Comparison of ENCODE assay signal across 20 mouse cellular contexts in genomic region chr2:173158390-173159055, GRCm38 (mm10). TPM values are rescaled to one million over a fixed set of nuclear protein-coding genes. Genes with fewer than 3 reads are reported as not detected.
DNase-seq lines count a peak whose midpoint lies in the region; ATAC-seq and TF ChIP-seq lines count a peak whose summit lies in the region.
"Had no signal": no experiment of that assay in that cellular context is flagged by ENCODE, and none has a peak within 500 bp of the region (broad histone marks: within the 10 kb centered on the region; RNA-seq: fewer than 3 reads in every experiment).

No protein-coding gene starts in this region.

- ATAC-seq in intestine, embryonic 16.5 days: no peak
- ATAC-seq in intestine, embryonic 15.5 days: no peak
- ATAC-seq in liver, embryonic 12.5 days: no peak
- peak; percentile 12 for ATAC-seq in intestine, postnatal 0 days

- WGBS in intestine, embryonic 16.5 days: 88% methylated on average over 19 of the region's 19 CpGs
- WGBS in intestine, embryonic 15.5 days: 87% methylated on average over 19 of the region's 19 CpGs
- 45% methylated on average over 19 of the region's 19 CpGs for WGBS in liver, adult 2 months
- 75% methylated on average over 19 of the region's 19 CpGs for WGBS in liver, embryonic 12.5 days (ENCODE audit: insufficient replicate concordance)
- WGBS in intestine, postnatal 0 days: 85% methylated on average over 19 of the region's 19 CpGs

- H3K4me3 ChIP-seq in intestine, embryonic 16.5 days (ENCODE audit: low read length): no peak overlapping the region
- H3K4me3 ChIP-seq in intestine, embryonic 15.5 days (replicated peaks): no peak overlapping the region
- H3K4me3 ChIP-seq in liver, adult 2 months (ENCODE audit: insufficient read depth, low read depth, low read length): peak overlapping the region; percentile 51
- H3K4me3 ChIP-seq in liver, embryonic 12.5 days: no peak overlapping the region
- H3K4me3 ChIP-seq in intestine, postnatal 0 days (ENCODE audit: low read depth, low read length): 0 out of 2 replicates have a peak overlapping the region, but pooled peaks have one; percentile 1
- H3K4me3 ChIP-seq: embryonic facial prominence, embryonic 15.5 days; erythroblast, embryonic 14.5 days; forebrain, embryonic 10.5 days; heart, adult 2 months; heart, embryonic 15.5 days; hindbrain, embryonic 13.5 days had no signal

- no peak overlapping the region for H3K9ac ChIP-seq in intestine, embryonic 16.5 days (ENCODE audit: low read depth, low read length)
- no peak overlapping the region for H3K9ac ChIP-seq in intestine, embryonic 15.5 days
- peak overlapping the region; percentile 39 for H3K9ac ChIP-seq in liver, adult 2 months (ENCODE audit: low read depth, low read length)
- no peak overlapping the region for H3K9ac ChIP-seq in liver, embryonic 12.5 days
- H3K9ac ChIP-seq in intestine, postnatal 0 days (ENCODE audit: low read depth, low read length): peak overlapping the region; percentile 26; the same call in 1 of the 2 replicates
- H3K9ac ChIP-seq: embryonic facial prominence, embryonic 15.5 days; heart, embryonic 15.5 days; hindbrain, embryonic 13.5 days had no signal

- H3K9me3 ChIP-seq in intestine, embryonic 16.5 days (ENCODE audit: control insufficient read depth, low read length): no peaks in the 10 kb centered on the region
- no peaks in the 10 kb centered on the region for H3K9me3 ChIP-seq in intestine, embryonic 15.5 days
- no peaks in the 10 kb centered on the region for H3K9me3 ChIP-seq in liver, embryonic 12.5 days (replicated peaks)
- no peaks in the 10 kb centered on the region for H3K9me3 ChIP-seq in intestine, postnatal 0 days (ENCODE audit: control insufficient read depth)
- H3K9me3 ChIP-seq: embryonic facial prominence, embryonic 15.5 days; forebrain, embryonic 10.5 days; heart, embryonic 15.5 days; hindbrain, embryonic 13.5 days had no signal

- TF ChIP-seq CTCF in liver, adult 2 months (IDR thresholded peaks at IDR 0.05; ENCODE audit: low read depth, low read length): peak; percentile 13; the same call in 1 of the 2 replicates
- TF ChIP-seq CTCF in intestine, postnatal 0 days (IDR thresholded peaks at IDR 0.05; ENCODE audit: low read depth): no peak

- H3K36me3 ChIP-seq in intestine, embryonic 16.5 days (ENCODE audit: control insufficient read depth, insufficient read depth, low read length): no peaks in the 10 kb centered on the region
- H3K36me3 ChIP-seq in intestine, embryonic 15.5 days: no peaks in the 10 kb centered on the region
- peaks cover 31% of the 10 kb centered on the region for H3K36me3 ChIP-seq in liver, adult 2 months (ENCODE audit: control insufficient read depth, insufficient read depth, low read length)
- no peaks in the 10 kb centered on the region for H3K36me3 ChIP-seq in liver, embryonic 12.5 days
- peaks cover 26% of the 10 kb centered on the region; the same call in 1 of the 2 replicates for H3K36me3 ChIP-seq in intestine, postnatal 0 days (ENCODE audit: control insufficient read depth, insufficient read depth)
- H3K36me3 ChIP-seq: embryonic facial prominence, embryonic 15.5 days; forebrain, embryonic 10.5 days; heart, embryonic 15.5 days; hindbrain, embryonic 13.5 days had no signal

- peaks cover 26% of the 10 kb centered on the region for H3K4me1 ChIP-seq in intestine, embryonic 16.5 days (ENCODE audit: control insufficient read depth, insufficient read depth, low read length)
- H3K4me1 ChIP-seq in intestine, embryonic 15.5 days (replicated peaks): peaks cover 19% of the 10 kb centered on the region
- H3K4me1 ChIP-seq in liver, adult 2 months (ENCODE audit: control insufficient read depth, insufficient read depth, low read length): 0 out of 2 replicates have a peak, but pooled peaks cover 1% of the 10 kb centered on the region
- no peaks in the 10 kb centered on the region for H3K4me1 ChIP-seq in liver, embryonic 12.5 days
- 0 out of 2 replicates have a peak, but pooled peaks cover 2% of the 10 kb centered on the region for H3K4me1 ChIP-seq in intestine, postnatal 0 days (replicated peaks; ENCODE audit: control insufficient read depth, insufficient read depth, low read length)

- H3K27me3 ChIP-seq in intestine, embryonic 16.5 days (replicated peaks; ENCODE audit: control insufficient read depth, insufficient read depth, low read length): no peaks in the 10 kb centered on the region
- H3K27me3 ChIP-seq in intestine, embryonic 15.5 days (replicated peaks): no peaks in the 10 kb centered on the region
- no peaks in the 10 kb centered on the region for H3K27me3 ChIP-seq in liver, adult 2 months (ENCODE audit: control insufficient read depth, insufficient read depth, low read length)
- peaks cover 12% of the 10 kb centered on the region; the same call in 1 of the 2 replicates for H3K27me3 ChIP-seq in liver, embryonic 12.5 days (replicated peaks)
- no peaks in the 10 kb centered on the region for H3K27me3 ChIP-seq in intestine, postnatal 0 days (replicated peaks; ENCODE audit: control insufficient read depth, insufficient read depth, low read length)
- H3K27me3 ChIP-seq: embryonic facial prominence, embryonic 15.5 days; heart, embryonic 15.5 days; hindbrain, embryonic 13.5 days had no signal

- H3K27ac ChIP-seq in intestine, embryonic 16.5 days (ENCODE audit: low read length): peak overlapping the region; percentile 35; the same call in 1 of the 2 replicates
- no peak overlapping the region for H3K27ac ChIP-seq in intestine, embryonic 15.5 days
- peak overlapping the region; percentile 54 for H3K27ac ChIP-seq in liver, adult 2 months (replicated peaks; ENCODE audit: insufficient read depth, low read depth, low read length)
- no peak overlapping the region for H3K27ac ChIP-seq in liver, embryonic 12.5 days
- H3K27ac ChIP-seq in intestine, postnatal 0 days (ENCODE audit: low read depth, low read length): peak overlapping the region; percentile 46
- H3K27ac ChIP-seq: heart, adult 2 months; hindbrain, embryonic 13.5 days had no signal

- DNase-seq in liver, adult 2 months (ENCODE audit: extremely low read depth, low read depth, low spot score): peak; percentile 82
- DNase-seq in retina, embryonic 14.5 days (ENCODE audit: low spot score): no peak
- DNase-seq in thymus, postnatal 0 days (ENCODE audit: low spot score): no peak
- DNase-seq: cerebellum, adult 2 months had no signal

- no peak for TF ChIP-seq POLR2A in liver, adult 2 months (IDR thresholded peaks at IDR 0.05; ENCODE audit: extremely low read depth, insufficient read depth, low read length)

- no peak overlapping the region for H3K4me2 ChIP-seq in intestine, embryonic 16.5 days (ENCODE audit: low read depth, low read length)
- H3K4me2 ChIP-seq in intestine, embryonic 15.5 days (replicated peaks): no peak overlapping the region
- H3K4me2 ChIP-seq in liver, embryonic 12.5 days: no peak overlapping the region
- H3K4me2 ChIP-seq in intestine, postnatal 0 days (replicated peaks; ENCODE audit: low read depth): peak overlapping the region; percentile 32
- H3K4me2 ChIP-seq: embryonic facial prominence, embryonic 15.5 days; heart, embryonic 11.5 days; heart, embryonic 15.5 days; hindbrain, embryonic 13.5 days had no signal

- no peaks in the 10 kb centered on the region; the same call in 1 of the 2 replicates for H3K79me2 ChIP-seq in liver, adult 2 months (ENCODE audit: control insufficient read depth, insufficient read depth, low read length)

RNA-seq across cellular contexts. Expression of gene Pck1, which starts 5.7 kb away (rescaled TPM):
- 14.0 and 19.7 TPM in 2 replicates for polyA plus RNA-seq in intestine, embryonic 16.5 days (2015; fragmentation: Nextera tagmentation; extraction: Ambion mirVana)
- polyA plus RNA-seq in intestine, embryonic 15.5 days (2015; fragmentation: Nextera tagmentation; extraction: Ambion mirVana): 7.0 and 8.4 TPM in 2 replicates
- total RNA-seq in liver, adult 2 months (2014; rRNA removed): 2,468 and 2,488 TPM in 2 replicates
- polyA plus RNA-seq in liver, adult 2 months (2012; rRNA removed): 240 and 585 TPM in 2 replicates
- 0.07 and 0.20 TPM in 2 replicates for polyA plus RNA-seq in liver, embryonic 12.5 days (2016; fragmentation: Nextera tagmentation; extraction: Ambion mirVana)
- polyA plus RNA-seq in intestine, postnatal 0 days (2015; fragmentation: Nextera tagmentation; extraction: Ambion mirVana): 249 and 336 TPM in 2 replicates
- polyA plus RNA-seq in thymus, postnatal 0 days (2015; fragmentation: Nextera tagmentation; extraction: Ambion mirVana): 0.51 and 1.6 TPM in 2 replicates
- total RNA-seq: common myeloid progenitor, adult 5-6 weeks; hematopoietic stem cell, adult 5-6 weeks had no signal
- polyA plus RNA-seq: cerebellum, adult 2 months; embryonic facial prominence, embryonic 11.5 days; embryonic facial prominence, embryonic 15.5 days; forebrain, embryonic 10.5 days; forebrain, embryonic 14.5 days; heart, embryonic 11.5 days; hindbrain, embryonic 13.5 days had no signal

RNA-seq across cellular contexts. Expression of gene Ctcfl, which starts 39.2 kb away (rescaled TPM):
- polyA plus RNA-seq in intestine, embryonic 16.5 days (2015; fragmentation: Nextera tagmentation; extraction: Ambion mirVana): 0.22 and 0.23 TPM in 2 replicates
- 0.23 and 0.36 TPM in 2 replicates for polyA plus RNA-seq in intestine, embryonic 15.5 days (2015; fragmentation: Nextera tagmentation; extraction: Ambion mirVana)
- 0.27 and 0.46 TPM in 2 replicates for total RNA-seq in liver, adult 2 months (2014; rRNA removed)
- polyA plus RNA-seq in liver, adult 2 months (2012; rRNA removed): 0.10 and 0.20 TPM in 2 replicates
- 0.04 and 0.06 TPM in 2 replicates for polyA plus RNA-seq in liver, embryonic 12.5 days (2016; fragmentation: Nextera tagmentation; extraction: Ambion mirVana)
- 0.82 and 1.0 TPM in 2 replicates for polyA plus RNA-seq in intestine, postnatal 0 days (2015; fragmentation: Nextera tagmentation; extraction: Ambion mirVana)
- polyA plus RNA-seq in thymus, postnatal 0 days (2015; fragmentation: Nextera tagmentation; extraction: Ambion mirVana): 0.21 and 0.26 TPM in 2 replicates
- total RNA-seq: common myeloid progenitor, adult 5-6 weeks; hematopoietic stem cell, adult 5-6 weeks had no signal
- polyA plus RNA-seq: adrenal gland, adult 2 months; cerebellum, adult 2 months; embryonic facial prominence, embryonic 11.5 days; erythroblast, embryonic 14.5 days; forebrain, embryonic 14.5 days; heart, adult 2 months had no signal

Comparison
In these comparisons a context has a peak if more than half of its experiments do, and no peak if none do; other contexts are left out.
1. H3K27ac ChIP-seq: peak in intestine, embryonic 16.5 days (single experiment), liver, adult 2 months (single experiment) and intestine, postnatal 0 days (single experiment); none in intestine, embryonic 15.5 days (single experiment) and liver, embryonic 12.5 days (single experiment).
2. H3K4me3 ChIP-seq: peak in liver, adult 2 months (single experiment) and intestine, postnatal 0 days (single experiment); none in intestine, embryonic 16.5 days (single experiment), intestine, embryonic 15.5 days (single experiment) and liver, embryonic 12.5 days (single experiment).
3. H3K9ac ChIP-seq: peak in liver, adult 2 months (single experiment) and intestine, postnatal 0 days (single experiment); none in intestine, embryonic 16.5 days (single experiment), intestine, embryonic 15.5 days (single experiment) and liver, embryonic 12.5 days (single experiment).
4. RNA of gene Pck1, which starts 5.7 kb away (polyA plus RNA-seq): 249 to 336 TPM in intestine, postnatal 0 days and 240 to 585 TPM in liver, adult 2 months; 14.0 to 19.7 TPM in intestine, embryonic 16.5 days, 7.0 to 8.4 TPM in intestine, embryonic 15.5 days, 0.51 to 1.6 TPM in thymus, postnatal 0 days and 0.07 to 0.20 TPM in liver, embryonic 12.5 days; every median in the first group is over 10 times any median in the second.